Mouse (Mus musculus) heart, embryonic 10.5 days (tissue): ENCODE results near the gene Anp32b. TPM values are rescaled to one million over a fixed set of nuclear protein-coding genes. Genes with fewer than 3 reads are reported as not detected.

ENCODE experiments used
- DNase-seq: peaks from one replicate; pipeline ENCODE4 v3.0.0-alpha.2; 2017; ENCODE audit warnings: low spot score
- H3K27ac ChIP-seq: fragments of 300-500 bp; sonication (generic); 2 replicates; pipeline ENCODE4 v1.5.1; 2016; ENCODE audit warnings: mild to moderate bottlenecking
- H3K27me3 ChIP-seq: fragments of 300-500 bp; sonication (generic); 2 replicates; pipeline ENCODE4 v1.6.1; 2016; ENCODE audit warnings: mild to moderate bottlenecking; ENCODE audit not compliant: poor library complexity, insufficient read depth, severe bottlenecking
- H3K36me3 ChIP-seq: fragments of 300-500 bp; sonication (generic); 2 replicates; pipeline ENCODE4 v1.6.1; 2016; ENCODE audit warnings: mild to moderate bottlenecking, moderate library complexity
- H3K4me1 ChIP-seq: fragments of 300-500 bp; sonication (generic); 2 replicates; pipeline ENCODE4 v1.6.1; 2016; ENCODE audit warnings: mild to moderate bottlenecking
- H3K4me3 ChIP-seq: fragments of 300-500 bp; sonication (generic); 2 replicates; pipeline ENCODE4 v1.5.1; 2016; ENCODE audit warnings: mild to moderate bottlenecking, moderate library complexity
- H3K9me3 ChIP-seq: fragments of 300-500 bp; sonication (generic); 2 replicates; pipeline ENCODE4 v1.6.1; 2016; ENCODE audit warnings: mild to moderate bottlenecking, moderate library complexity
- WGBS: fragments of 180-500 bp; shearing (Covaris S2); methylation state at CpG from one replicate; pipeline ENCODE4 v1.1.7; 2016; 5-methylcytosine and 5-hydroxymethylcytosine counted together
- polyA plus RNA-seq: library from polyadenylated mRNA; unstranded; fragments of >200 nt; fragmentation: Nextera tagmentation; extraction: Ambion mirVana; gene quantifications from 2 replicates; pipeline ENCODE4 v1.2.1, GENCODE M21; 2016

Anp32b gene
- polyA plus RNA-seq, 1 experiment from 2014 or later, result 343 TPM

- no peak for DNase-seq
- H3K4me3 ChIP-seq, result no peak overlapping the region
- H3K4me1 ChIP-seq, result peaks cover 41% of the 10 kb centered on the region
- H3K9me3 ChIP-seq, result no peaks in the 10 kb centered on the region
- H3K36me3 ChIP-seq, result peaks cover 35% of the 10 kb centered on the region
- H3K27me3 ChIP-seq, result no peaks in the 10 kb centered on the region
- WGBS, result 88% methylated on average over 2 of the region's 2 CpGs
- no peak overlapping the region for H3K27ac ChIP-seq
These were observed 7.7 kb downstream of the Anp32b start for GRCm38 (mm10) chr4:46458411-46458810.

GRCm38 (mm10) chr4:46463130-46463830 lies 12.6 kb downstream of the Anp32b start:
- WGBS, result 81% methylated on average over 7 of the region's 7 CpGs
- H3K9me3 ChIP-seq, result no peaks in the 10 kb centered on the region
- H3K4me3 ChIP-seq, result no peak overlapping the region
- no peak overlapping the region for H3K27ac ChIP-seq
- peaks cover 8% of the 10 kb centered on the region; the same call in 1 of the 2 replicates for H3K4me1 ChIP-seq
- H3K36me3 ChIP-seq, result peaks cover 82% of the 10 kb centered on the region
- no peaks in the 10 kb centered on the region for H3K27me3 ChIP-seq
- DNase-seq, result no peak

- DNase-seq, result no peak
- Histone ChIP-seq H3K27me3 (no peaks in the 10 kb centered on the region), H3K36me3 (peaks cover 99% of the 10 kb centered on the region), H3K4me3 (no peak overlapping the region), H3K4me1 (peaks cover 8% of the 10 kb centered on the region; the same call in 1 of the 2 replicates), H3K27ac (no peak overlapping the region), H3K9me3 (no peaks in the 10 kb centered on the region)
- 88% methylated on average over 3 of the region's 3 CpGs for WGBS
These were observed 15.0 kb downstream of the Anp32b start for GRCm38 (mm10) chr4:46465740-46466139.

- Histone ChIP-seq H3K4me1 (no peaks in the 10 kb centered on the region), H3K27me3 (no peaks in the 10 kb centered on the region), H3K9me3 (no peaks in the 10 kb centered on the region), H3K4me3 (no peak overlapping the region), H3K36me3 (peaks cover 83% of the 10 kb centered on the region), H3K27ac (no peak overlapping the region)
- 91% methylated on average over 5 of the region's 5 CpGs for whole genome bisulfite sequencing
- DNase-seq, result no peak
These were observed 24.4 kb downstream of the Anp32b start for GRCm38 (mm10) chr4:46475101-46475500.

- Histone ChIP-seq H3K4me1 (no peaks in the 10 kb centered on the region), H3K4me3 (no peak overlapping the region), H3K9me3 (no peaks in the 10 kb centered on the region), H3K36me3 (peaks cover 45% of the 10 kb centered on the region), H3K27ac (no peak overlapping the region), H3K27me3 (no peaks in the 10 kb centered on the region)
- 93% methylated on average over 2 of the region's 2 CpGs for WGBS
- no peak for DNase-seq
These were observed 28.4 kb downstream of the Anp32b start for GRCm38 (mm10) chr4:46479081-46479480.

GRCm38 (mm10) chr4:46485696-46486417 lies 35.2 kb downstream of the Anp32b start:
- H3K4me1 ChIP-seq, result peaks cover 28% of the 10 kb centered on the region
- no peaks in the 10 kb centered on the region for H3K27me3 ChIP-seq
- peak; percentile 81 for DNase-seq
- peak overlapping the region; percentile 29; the same call in 1 of the 2 replicates for H3K4me3 ChIP-seq
- H3K36me3 ChIP-seq, result no peaks in the 10 kb centered on the region
- WGBS, result 36% methylated on average over 14 of the region's 14 CpGs
- H3K9me3 ChIP-seq, result no peaks in the 10 kb centered on the region
- H3K27ac ChIP-seq, result peak overlapping the region; percentile 87

- H3K4me1 ChIP-seq, result peaks cover 28% of the 10 kb centered on the region
- no peak for DNase-seq
- H3K27ac ChIP-seq, result no peak overlapping the region
- no peaks in the 10 kb centered on the region for H3K9me3 ChIP-seq
- no peaks in the 10 kb centered on the region for H3K27me3 ChIP-seq
- H3K4me3 ChIP-seq, result no peak overlapping the region
- H3K36me3 ChIP-seq, result 0 out of 2 replicates have a peak, but pooled peaks cover 8% of the 10 kb centered on the region
- 85% methylated on average over 5 of the region's 5 CpGs for WGBS
These were observed 36.6 kb downstream of the Anp32b start for GRCm38 (mm10) chr4:46487348-46487747.

GRCm38 (mm10) chr4:46489028-46489925 lies 38.6 kb downstream of the Anp32b start, which contains the start of gene Nans:
TSS of gene Nans (plus strand) at chr4:46489248.
- WGBS, result under 1% methylated on average over 58 of the region's 58 CpGs
- Histone ChIP-seq H3K36me3 (peaks cover 26% of the 10 kb centered on the region), H3K27me3 (no peaks in the 10 kb centered on the region), H3K9me3 (no peaks in the 10 kb centered on the region), H3K4me3 (peak within 1 kb of the TSS; percentile 90), H3K4me1 (peaks cover 28% of the 10 kb centered on the region), H3K27ac (peak within 1 kb of the TSS; percentile 93)
- peak; percentile 98 for DNase-seq

- DNase-seq, result no peak
- Histone ChIP-seq H3K27ac (no peak overlapping the region), H3K9me3 (no peaks in the 10 kb centered on the region), H3K4me1 (peaks cover 15% of the 10 kb centered on the region), H3K36me3 (peaks cover 50% of the 10 kb centered on the region), H3K4me3 (no peak overlapping the region), H3K27me3 (no peaks in the 10 kb centered on the region)
- WGBS, result 91% methylated on average over 6 of the region's 6 CpGs
These were observed 42.4 kb downstream of the Anp32b start for GRCm38 (mm10) chr4:46493071-46493470.

GRCm38 (mm10) chr4:46495543-46495942 lies 44.8 kb downstream of the Anp32b start:
- 87% methylated on average over 12 of the region's 12 CpGs for WGBS
- Histone ChIP-seq H3K4me3 (no peak overlapping the region), H3K4me1 (peaks cover 7% of the 10 kb centered on the region; the same call in 1 of the 2 replicates), H3K36me3 (peaks cover 65% of the 10 kb centered on the region), H3K9me3 (no peaks in the 10 kb centered on the region), H3K27ac (no peak overlapping the region), H3K27me3 (no peaks in the 10 kb centered on the region)
- no peak for DNase-seq

GRCm38 (mm10) chr4:46497286-46497892 lies 46.7 kb downstream of the Anp32b start:
- Histone ChIP-seq H3K4me1 (peaks cover 6% of the 10 kb centered on the region; the same call in 1 of the 2 replicates), H3K27me3 (no peaks in the 10 kb centered on the region), H3K36me3 (peaks cover 75% of the 10 kb centered on the region), H3K4me3 (no peak overlapping the region), H3K9me3 (no peaks in the 10 kb centered on the region), H3K27ac (no peak overlapping the region)
- WGBS, result 39% methylated on average over 4 of the region's 4 CpGs
- no peak for DNase-seq

- peaks cover 74% of the 10 kb centered on the region for H3K36me3 ChIP-seq
- no peak for DNase-seq
- no peak overlapping the region for H3K27ac ChIP-seq
- H3K9me3 ChIP-seq, result no peaks in the 10 kb centered on the region
- peaks cover 12% of the 10 kb centered on the region; the same call in 1 of the 2 replicates for H3K4me1 ChIP-seq
- 80% methylated on average over 3 of the region's 3 CpGs for WGBS
- no peaks in the 10 kb centered on the region for H3K27me3 ChIP-seq
- no peak overlapping the region for H3K4me3 ChIP-seq
These were observed 47.8 kb downstream of the Anp32b start for GRCm38 (mm10) chr4:46498511-46498910.
